Mouse (Mus musculus) embryo, embryonic 9.5 days (tissue): ENCODE results near the gene Enc1.
"Not testable (repeated sequence)": the region's sequence is repeated elsewhere in the genome, so short reads cannot be mapped to it uniquely, and the experiment has no call there.

Source experiments
- DNase-seq: peaks from one replicate; pipeline ENCODE4 v3.0.0-alpha.2; 2017; ENCODE audit errors: extremely low spot score

The Enc1 gene

GRCm38 (mm10) chr13:97250551-97251380 is 9.9 kb downstream of the Enc1 start:
- peak; percentile 48 for DNase-seq

- DNase-seq: no peak
Observed at GRCm38 (mm10) chr13:97251736-97252135, 10.8 kb downstream of the Enc1 start.

DNA sequence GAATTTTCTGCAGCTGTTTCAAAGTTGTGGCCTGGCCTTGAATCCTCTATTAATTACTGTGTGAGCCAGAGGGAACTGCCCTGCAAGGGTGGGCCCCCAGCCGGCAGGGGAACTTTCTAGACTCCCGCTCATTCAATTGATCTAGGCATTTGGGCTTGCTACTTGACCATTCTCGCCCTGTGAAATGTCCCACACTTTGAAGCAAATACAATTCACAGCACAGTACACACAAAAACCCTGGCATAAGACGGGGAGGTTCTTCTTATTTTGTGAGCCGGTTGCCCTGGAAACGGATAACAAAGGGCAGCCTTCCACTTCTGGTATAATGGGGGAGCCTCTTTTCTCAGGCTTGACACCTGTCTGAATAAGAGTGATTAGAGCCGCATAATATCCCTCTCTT is 11.6 kb downstream of the Enc1 start:
- DNase-seq: peak; percentile 68

DNA sequence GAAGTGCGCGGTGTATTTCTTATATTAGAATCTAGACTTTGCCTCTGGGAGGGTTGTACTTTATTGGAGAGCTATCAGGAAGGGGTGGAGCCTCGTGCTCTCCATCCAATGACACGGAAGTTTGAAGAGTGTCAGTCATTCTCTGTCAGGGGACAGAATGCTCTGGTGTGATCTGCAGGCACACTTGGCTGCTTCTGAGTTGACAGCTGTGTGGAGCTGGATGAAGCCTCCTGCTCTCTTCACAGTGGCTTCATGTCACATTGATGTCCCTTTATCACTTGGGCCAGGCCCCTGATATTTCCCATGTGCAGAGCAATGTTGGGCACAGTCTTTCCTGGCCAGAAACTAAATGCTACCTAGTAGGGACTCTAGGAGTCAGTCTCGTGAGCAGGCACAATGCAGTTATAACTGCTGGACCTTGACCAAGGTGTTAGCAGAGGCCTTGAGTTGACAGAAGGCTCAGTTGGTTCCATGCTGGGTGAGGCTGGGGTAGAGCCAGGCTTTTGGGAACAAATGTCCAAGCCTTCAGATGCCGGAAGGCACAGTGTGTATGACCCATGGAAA is 12.6 kb downstream of the Enc1 start:
- DNase-seq: peak; percentile 18

- DNase-seq: no peak
Observed at GRCm38 (mm10) chr13:97253994-97254393, 13.1 kb downstream of the Enc1 start.

GRCm38 (mm10) chr13:97254564-97255164 is 13.8 kb downstream of the Enc1 start:
- no peak for DNase-seq

- peak; percentile 20 for DNase-seq
Observed at GRCm38 (mm10) chr13:97255976-97256848, 15.3 kb downstream of the Enc1 start.

DNA sequence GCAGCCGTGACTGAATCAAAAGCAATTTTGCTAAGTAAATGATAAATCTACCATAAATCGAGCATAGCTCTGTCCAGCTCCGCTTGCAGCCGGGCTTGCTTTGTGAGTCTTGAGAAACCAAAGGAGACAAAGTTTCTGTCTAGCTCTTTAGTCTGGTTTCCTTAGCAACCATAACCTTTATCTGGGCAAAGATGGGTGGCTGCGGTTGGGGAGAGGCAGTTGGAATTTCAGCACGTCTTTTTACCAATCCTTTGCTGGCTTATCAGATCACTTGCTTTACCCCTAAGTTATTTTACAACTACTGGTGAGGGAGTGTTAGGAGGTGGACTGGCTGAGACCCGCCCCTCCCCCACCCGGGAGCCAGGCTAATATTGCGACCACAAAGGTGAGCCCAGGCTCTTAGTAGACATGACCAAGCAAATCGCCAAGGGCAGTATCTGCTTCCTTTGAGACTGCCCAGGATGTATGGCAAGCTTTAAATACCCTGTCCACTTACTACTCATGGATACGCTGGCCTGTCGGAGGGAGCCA is 16.0 kb downstream of the Enc1 start:
- DNase-seq: peak; percentile 37

DNA sequence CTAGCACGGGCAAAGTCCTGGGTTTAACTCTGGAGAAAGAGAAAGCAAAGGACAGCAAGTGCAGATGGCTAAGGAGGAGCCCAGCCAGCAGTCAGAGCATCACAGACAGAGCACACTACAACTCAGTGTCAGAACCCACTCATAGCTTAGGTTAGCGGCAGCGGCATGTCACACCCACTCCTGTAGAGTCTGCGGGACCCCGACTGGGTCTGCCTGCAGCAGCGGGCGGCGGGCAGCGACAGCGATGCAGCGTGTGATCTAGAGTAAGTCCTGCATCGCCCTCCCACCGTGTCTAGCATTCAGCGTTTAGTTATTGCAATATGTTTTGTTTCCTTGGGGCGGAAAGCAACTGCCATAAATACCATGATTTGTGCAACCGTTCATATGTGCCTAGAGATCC is 18.4 kb downstream of the Enc1 start:
- no peak for DNase-seq

- DNase-seq: peak; percentile 47
Observed at GRCm38 (mm10) chr13:97260456-97261180, 19.7 kb downstream of the Enc1 start.

- DNase-seq: no peak
Observed at GRCm38 (mm10) chr13:97261549-97261948, 20.6 kb downstream of the Enc1 start.

DNA sequence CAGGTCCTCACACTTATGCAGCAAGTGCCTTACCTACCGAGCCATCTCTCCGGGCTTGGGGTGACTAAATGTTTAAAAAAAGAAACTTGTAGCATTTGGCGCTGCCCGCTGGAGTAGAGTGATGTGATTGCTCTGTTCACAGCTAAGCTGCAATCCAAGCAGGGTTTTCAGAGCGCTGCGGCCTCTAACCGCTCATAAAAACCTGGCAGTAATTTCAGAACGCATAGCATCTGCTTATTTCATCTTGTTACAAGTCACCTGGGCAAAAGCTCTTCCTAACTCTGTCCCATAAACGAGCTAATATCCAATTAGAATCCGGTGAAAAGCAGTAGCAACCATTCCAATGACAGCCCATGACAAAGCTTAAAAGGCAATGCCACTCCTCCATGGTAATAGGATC is 21.8 kb downstream of the Enc1 start:
- no peak for DNase-seq

- not testable (repeated sequence) for DNase-seq
Observed at GRCm38 (mm10) chr13:97265534-97265933, 24.6 kb downstream of the Enc1 start.

- DNase-seq: no peak
Observed at GRCm38 (mm10) chr13:97270723-97271122, 29.8 kb downstream of the Enc1 start.

- DNase-seq: no peak
Observed at GRCm38 (mm10) chr13:97271641-97272040, 30.7 kb downstream of the Enc1 start.

- DNase-seq: no peak
Observed at GRCm38 (mm10) chr13:97274757-97275156, 33.9 kb downstream of the Enc1 start.

GRCm38 (mm10) chr13:97275482-97275881 is 34.6 kb downstream of the Enc1 start:
- DNase-seq: no peak

- DNase-seq: peak; percentile 35
Observed at GRCm38 (mm10) chr13:97282051-97282910, 41.4 kb downstream of the Enc1 start.

- no peak for DNase-seq
Observed at GRCm38 (mm10) chr13:97282911-97283281, 42.0 kb downstream of the Enc1 start.

- DNase-seq: no peak
Observed at GRCm38 (mm10) chr13:97287046-97287445, 46.1 kb downstream of the Enc1 start.
